Mouse (Mus musculus): ENCODE results near the gene Saa2. TPM values are rescaled to one million over a fixed set of nuclear protein-coding genes. Genes with fewer than 3 reads are reported as not detected.

Saa2 gene
- polyA plus RNA-seq, 1 experiment from 2014 or later: not detected

GRCm38 (mm10) chr7:46795287-46796205 is 44.0 kb downstream of the Saa2 start, which contains the start of the genes Hps5 and Gtf2h1:
Hps5 (minus strand) TSS chr7:46796064.
Gtf2h1 (plus strand) TSS chr7:46796103.
- WGBS: under 1% methylated on average over 73 of the region's 75 CpGs
- ATAC-seq (ENCODE audit: insufficient number of reproducible peaks, insufficient read depth, low FRiP score, low read depth): peak; percentile 97
- Histone ChIP-seq H3K27me3 (ENCODE audit: control insufficient read depth, insufficient read depth, low read length) (no peaks in the 10 kb centered on the region), H3K9ac (ENCODE audit: low read length) (peak within 1 kb of the TSS; percentile 94), H3K9me3 (ENCODE audit: control insufficient read depth, low read length) (no peaks in the 10 kb centered on the region), H3K4me2 (ENCODE audit: low read length) (peak within 1 kb of the TSS; percentile 99), H3K36me3 (ENCODE audit: control insufficient read depth, insufficient read depth, low read length) (peaks cover 26% of the 10 kb centered on the region), H3K4me3 (ENCODE audit: control insufficient read depth in 1 of 2, insufficient read depth in 1 of 2, low read depth in 1 of 2, low read length in 2 of 2) (peak within 1 kb of the TSS; percentile 65 to 98), H3K27ac (replicated peaks in 1 of 2; ENCODE audit: control insufficient read depth in 1 of 2, insufficient read depth in 1 of 2, low read depth in 2 of 2, low read length in 2 of 2) (peak within 1 kb of the TSS; percentile 76 to 91), H3K4me1 (ENCODE audit: control insufficient read depth in 2 of 2, insufficient read depth in 2 of 2, low read length in 2 of 2) (peaks cover 4 to 17% of the 10 kb centered on the region in 2 experiments)

GRCm38 (mm10) chr7:46796206-46796679 is 44.7 kb downstream of the Saa2 start:
- WGBS: under 1% methylated on average over 29 of the region's 31 CpGs
- Histone ChIP-seq H3K27me3 (ENCODE audit: control insufficient read depth, insufficient read depth, low read length) (no peaks in the 10 kb centered on the region), H3K4me1 (ENCODE audit: control insufficient read depth in 2 of 2, insufficient read depth in 2 of 2, low read length in 2 of 2) (peaks cover 4 to 17% of the 10 kb centered on the region in 2 experiments), H3K9me3 (ENCODE audit: control insufficient read depth, low read length) (no peaks in the 10 kb centered on the region), H3K4me3 (ENCODE audit: control insufficient read depth in 1 of 2, insufficient read depth in 1 of 2, low read depth in 1 of 2, low read length in 2 of 2) (peak overlapping the region; percentile 65 to 98), H3K36me3 (ENCODE audit: control insufficient read depth, insufficient read depth, low read length) (peaks cover 27% of the 10 kb centered on the region), H3K4me2 (ENCODE audit: low read length) (peak overlapping the region; percentile 99), H3K27ac (replicated peaks in 1 of 2; ENCODE audit: control insufficient read depth in 1 of 2, insufficient read depth in 1 of 2, low read depth in 2 of 2, low read length in 2 of 2) (peak overlapping the region in 1 of 2 experiments; percentile 91; a peak in 2 of 4 replicates), H3K9ac (ENCODE audit: low read length) (peak overlapping the region; percentile 94)
- peak; percentile 8; the same call in 1 of the 2 replicates for ATAC-seq (ENCODE audit: insufficient number of reproducible peaks, insufficient read depth, low FRiP score, low read depth)

- Histone ChIP-seq H3K9ac (ENCODE audit: low read length) (peak overlapping the region; percentile 94), H3K36me3 (ENCODE audit: control insufficient read depth, insufficient read depth, low read length) (peaks cover 32% of the 10 kb centered on the region), H3K9me3 (ENCODE audit: control insufficient read depth, low read length) (no peaks in the 10 kb centered on the region), H3K27ac (replicated peaks in 1 of 2; ENCODE audit: control insufficient read depth in 1 of 2, insufficient read depth in 1 of 2, low read depth in 2 of 2, low read length in 2 of 2) (no peak overlapping the region), H3K4me2 (ENCODE audit: low read length) (peak overlapping the region; percentile 99), H3K27me3 (ENCODE audit: control insufficient read depth, insufficient read depth, low read length) (no peaks in the 10 kb centered on the region), H3K4me3 (ENCODE audit: control insufficient read depth in 1 of 2, insufficient read depth in 1 of 2, low read depth in 1 of 2, low read length in 2 of 2) (peak overlapping the region; percentile 65 to 98), H3K4me1 (ENCODE audit: control insufficient read depth in 2 of 2, insufficient read depth in 2 of 2, low read length in 2 of 2) (peaks cover 4 to 17% of the 10 kb centered on the region in 2 experiments)
- WGBS: 46% methylated on average over 6 of the region's 6 CpGs
- ATAC-seq (ENCODE audit: insufficient number of reproducible peaks, insufficient read depth, low FRiP score, low read depth): no peak
Measured at GRCm38 (mm10) chr7:46796779-46797178, 45.2 kb downstream of the Saa2 start.

Other genes starting within 250 kb of the Saa2 start
- 10.5 and 10.7 TPM in 2 replicates for gene Sergef, start 112.0 kb upstream of the Saa2 start, polyA plus RNA-seq (2014; fragmentation: Nextera tagmentation; extraction: Ambion mirVana)
- gene Tph1, start 79.3 kb upstream of the Saa2 start, polyA plus RNA-seq (2014; fragmentation: Nextera tagmentation; extraction: Ambion mirVana): 0.12 and 0.65 TPM in 2 replicates
- gene Saal1, start 41.1 kb upstream of the Saa2 start, polyA plus RNA-seq (2014; fragmentation: Nextera tagmentation; extraction: Ambion mirVana): 14.2 and 15.3 TPM in 2 replicates
- not detected in 2 replicates for gene Saa3, start 36.1 kb upstream of the Saa2 start, polyA plus RNA-seq (2014; fragmentation: Nextera tagmentation; extraction: Ambion mirVana)
- gene Saa4, start 19.2 kb upstream of the Saa2 start, polyA plus RNA-seq (2014; fragmentation: Nextera tagmentation; extraction: Ambion mirVana): not detected in 2 replicates
- gene Saa1, start 8.8 kb upstream of the Saa2 start, polyA plus RNA-seq (2014; fragmentation: Nextera tagmentation; extraction: Ambion mirVana): not detected in 2 replicates
- 10.0 and 11.3 TPM in 2 replicates for gene Hps5, start 44.3 kb downstream of the Saa2 start, polyA plus RNA-seq (2014; fragmentation: Nextera tagmentation; extraction: Ambion mirVana)
- gene Gtf2h1, start 44.3 kb downstream of the Saa2 start, polyA plus RNA-seq (2014; fragmentation: Nextera tagmentation; extraction: Ambion mirVana): 27.9 and 29.8 TPM in 2 replicates
- gene Ldha, start 89.7 kb downstream of the Saa2 start, polyA plus RNA-seq (2014; fragmentation: Nextera tagmentation; extraction: Ambion mirVana): 3,024 and 3,145 TPM in 2 replicates
- not detected in 2 replicates for gene Ldhc, start 109.4 kb downstream of the Saa2 start, polyA plus RNA-seq (2014; fragmentation: Nextera tagmentation; extraction: Ambion mirVana)
- 179 and 201 TPM in 2 replicates for gene Tsg101, start 168.2 kb downstream of the Saa2 start, polyA plus RNA-seq (2014; fragmentation: Nextera tagmentation; extraction: Ambion mirVana)
- 9.8 TPM in 2 replicates for gene Uevld, start 206.7 kb downstream of the Saa2 start, polyA plus RNA-seq (2014; fragmentation: Nextera tagmentation; extraction: Ambion mirVana)
- not detected in 2 replicates for gene Gm9999, start 231.8 kb downstream of the Saa2 start, polyA plus RNA-seq (2014; fragmentation: Nextera tagmentation; extraction: Ambion mirVana)

Data from heart, embryonic 14.5 days (tissue).